Mouse (Mus musculus) T-helper 17 cell (primary cell): Measurements from ENCODE around the gene P4ha3.

ENCODE experiments used
- in situ Hi-C, 2 experiments: fragments of 300-600 bp; cut with MboI, MseI; formaldehyde crosslinking; loops; 1 replicate in 1 of 2; 2 replicates in 1 of 2; pipeline ENCODE4 v1.15.1; 2025; ENCODE audit warnings: high pct_unique_total_duplicates in 2 of 2

Gene P4ha3

DNA sequence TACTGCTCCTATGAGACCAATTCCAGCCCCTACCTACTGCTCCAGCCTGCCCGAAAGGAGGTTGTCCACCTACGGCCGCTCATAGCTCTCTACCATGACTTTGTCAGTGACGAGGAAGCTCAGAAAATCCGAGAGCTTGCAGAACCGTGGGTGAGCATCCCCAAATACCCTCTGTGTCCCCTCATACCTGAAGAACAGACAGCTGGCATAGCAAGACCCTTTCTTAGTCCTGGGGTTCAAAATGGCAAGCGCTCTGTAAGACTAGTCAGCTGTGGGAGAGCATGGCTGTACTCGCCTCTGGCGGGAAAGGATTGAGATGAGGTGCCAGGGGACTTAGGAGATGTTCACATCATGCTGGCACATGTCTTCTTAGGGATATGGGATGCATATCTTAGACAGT lies 20.6 kb downstream of the P4ha3 start:
- in situ Hi-C loops, result no loop called here

DNA sequence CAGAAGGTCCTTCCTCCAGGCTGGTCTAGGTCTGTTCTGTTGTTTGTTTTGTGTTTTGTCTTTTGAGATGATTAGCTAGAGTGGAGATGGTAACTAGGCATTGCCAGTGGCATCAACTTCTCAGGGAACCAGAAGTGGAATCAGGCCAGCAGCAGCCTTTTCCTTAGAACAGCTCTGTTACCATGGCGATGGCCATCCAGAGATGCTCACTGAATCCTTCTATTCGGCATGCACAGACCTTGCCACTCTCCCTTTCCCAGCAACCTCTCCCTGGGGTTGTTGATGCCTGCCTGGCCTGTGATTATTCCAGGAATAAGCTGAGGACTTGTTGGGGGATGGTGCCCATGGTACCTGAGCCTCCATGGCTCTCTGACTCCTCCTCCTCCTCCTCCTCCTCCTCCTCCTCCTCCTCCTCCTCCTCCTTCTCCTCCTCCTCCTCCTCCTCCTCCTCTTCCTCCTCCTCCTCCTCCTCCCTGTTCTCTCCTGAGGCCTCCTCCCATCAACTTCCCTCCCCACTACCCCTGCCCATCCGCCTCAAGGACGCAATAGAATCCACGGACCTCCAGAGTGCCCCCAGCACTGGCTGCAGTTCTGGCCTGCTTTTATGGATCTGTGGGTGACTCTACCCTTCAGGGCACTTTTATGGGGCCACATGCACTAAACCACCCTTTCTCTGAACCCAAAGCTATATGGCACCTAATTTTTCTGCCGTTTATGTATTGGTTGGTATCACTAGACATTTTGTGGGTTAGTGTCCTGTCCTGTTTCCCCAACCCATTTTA lies 22.7 kb downstream of the P4ha3 start:
- in situ Hi-C loops, result no loop called here

DNA sequence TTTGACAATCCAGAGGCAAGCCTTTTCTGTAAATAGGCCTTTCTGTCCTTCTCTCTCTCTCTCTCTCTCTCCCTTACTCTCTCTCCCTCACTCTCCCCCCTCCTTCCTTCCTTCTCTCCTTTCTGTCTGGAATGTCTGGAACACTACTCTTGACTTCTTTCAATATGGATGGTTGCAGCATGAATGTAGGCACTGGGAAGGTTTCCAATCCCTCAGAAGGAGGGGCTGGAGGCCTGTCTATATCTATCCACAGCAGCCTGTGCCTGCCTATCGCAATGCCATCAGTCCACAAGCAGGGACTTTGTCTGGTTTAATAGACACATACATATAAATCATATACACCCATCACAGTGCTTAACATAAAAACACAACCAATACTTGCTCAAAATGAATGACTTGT lies 23.9 kb downstream of the P4ha3 start:
- in situ Hi-C loops, result no loop called here

DNA sequence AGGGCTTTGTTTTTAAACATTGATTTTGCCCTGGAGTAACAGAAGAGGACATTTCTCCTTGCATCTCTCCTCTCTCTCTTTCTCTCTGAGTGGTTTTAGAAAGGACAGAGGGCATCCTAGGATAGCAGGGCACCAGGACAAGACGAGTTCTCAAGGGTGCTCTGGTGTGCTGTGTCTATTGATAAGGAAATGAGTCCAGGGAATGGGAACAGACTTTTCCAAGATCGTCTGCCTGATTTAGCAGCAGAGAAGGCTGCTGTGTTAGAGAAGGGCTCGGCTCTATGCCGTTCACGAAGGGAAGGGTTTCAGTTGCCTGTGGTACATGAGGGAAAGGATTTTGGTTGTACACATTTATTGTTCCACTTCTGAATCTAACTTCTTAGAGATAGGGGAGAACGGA lies 24.4 kb downstream of the P4ha3 start:
- in situ Hi-C loops, result no loop called here

DNA sequence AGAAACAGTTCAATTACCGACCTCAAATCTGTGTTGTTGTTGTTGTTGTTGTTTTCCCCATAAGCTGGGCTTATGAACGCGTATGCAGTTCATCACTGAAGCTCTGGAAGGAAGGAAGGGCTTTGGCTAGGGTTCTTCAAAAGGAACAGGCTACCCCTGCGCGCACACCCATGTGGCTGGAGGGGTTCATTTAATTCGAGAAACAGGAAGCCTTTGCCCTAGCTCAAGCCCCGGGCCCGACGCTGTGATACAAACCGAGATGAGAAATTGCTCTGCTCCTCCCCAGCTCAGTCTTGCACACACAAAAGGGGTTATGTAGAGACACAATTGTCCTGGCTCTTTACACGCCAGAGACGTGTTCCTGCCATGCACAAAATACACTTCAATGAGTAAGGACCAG lies 25.0 kb downstream of the P4ha3 start:
- in situ Hi-C loops, result no loop called here

DNA sequence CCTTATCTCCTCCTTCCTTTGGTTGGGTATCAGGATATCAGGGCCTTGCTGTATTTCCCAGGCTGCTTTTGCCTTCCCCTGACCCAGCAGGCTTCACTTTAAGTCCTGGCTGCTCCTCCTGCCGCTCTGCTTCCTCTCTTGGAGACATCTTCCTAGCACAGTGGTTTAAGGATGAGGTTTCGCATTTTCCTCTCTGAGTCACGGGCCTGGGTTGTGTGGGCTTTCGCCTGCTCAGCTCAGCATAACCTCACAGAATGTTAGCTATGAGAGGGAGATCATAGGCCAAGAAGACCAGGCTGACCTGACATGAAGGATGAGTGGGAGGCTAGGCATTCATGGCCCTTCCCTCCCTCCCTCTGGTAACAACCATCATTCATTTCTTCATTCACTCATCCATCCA lies 27.4 kb downstream of the P4ha3 start:
- in situ Hi-C loops, result no loop called here

DNA sequence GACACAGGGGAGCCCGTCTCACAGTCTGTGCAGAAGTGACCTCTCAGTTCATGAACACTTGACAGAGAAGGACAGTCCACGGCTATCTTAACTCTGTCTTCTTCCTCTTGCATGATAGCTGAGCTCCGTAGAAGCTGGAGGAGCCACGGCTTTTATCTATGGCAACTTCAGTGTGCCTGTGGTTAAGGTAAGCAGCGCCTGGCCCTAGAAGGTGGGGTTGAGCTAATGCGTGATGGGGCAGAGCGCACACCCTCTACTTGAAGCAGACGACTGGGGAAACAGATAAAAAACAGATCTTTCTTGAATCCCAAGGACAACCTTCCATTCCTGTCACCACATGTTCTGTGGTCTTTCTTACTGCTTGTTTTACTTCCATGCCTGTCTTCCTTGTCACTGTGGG lies 31.6 kb downstream of the P4ha3 start:
- in situ Hi-C loops, result no loop called here

DNA sequence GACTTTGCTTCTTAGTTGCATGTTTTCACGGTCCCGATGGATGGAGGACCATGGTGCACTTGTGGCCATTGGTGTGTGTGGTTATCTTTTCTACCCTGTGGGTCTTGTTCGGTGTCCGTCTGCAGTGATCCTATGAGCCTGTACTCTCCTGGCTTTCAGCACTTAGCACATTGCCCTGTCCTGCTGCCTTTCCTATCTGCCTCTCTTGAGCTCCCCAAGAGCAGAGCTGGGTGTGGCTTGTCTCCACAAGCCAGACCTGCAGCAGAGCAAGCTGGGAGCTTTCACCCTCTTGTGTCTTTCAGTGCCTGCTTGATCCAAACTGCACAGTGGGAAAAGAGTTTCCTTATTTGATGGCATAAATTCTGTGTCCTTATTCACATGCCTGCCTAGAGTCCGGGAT lies 32.2 kb downstream of the P4ha3 start:
- in situ Hi-C loops, result no loop called here

DNA sequence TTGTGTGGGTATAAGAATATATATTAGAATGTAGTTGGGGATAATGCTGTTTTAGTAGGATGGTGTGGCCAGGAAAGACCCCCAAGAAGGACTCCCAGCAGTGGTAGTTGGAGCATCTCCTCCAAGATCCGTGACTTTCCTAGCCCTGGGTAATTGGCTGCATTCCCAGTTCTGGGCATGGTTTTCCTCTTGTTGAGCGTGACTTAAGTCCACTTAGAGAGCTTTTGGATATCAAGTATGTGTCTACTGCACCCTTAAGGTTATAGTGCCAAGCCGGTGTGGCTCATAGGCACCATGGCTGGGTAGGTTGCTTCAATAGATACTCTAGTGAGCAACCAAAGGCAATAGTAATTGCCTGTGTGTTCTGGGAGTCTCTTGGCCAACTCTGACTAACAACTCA lies 38.4 kb downstream of the P4ha3 start:
- in situ Hi-C loops, result loop anchor here in 1 of 2 experiments (10.0 kb wide), 1 partner anchor 49 kb away; no protein-coding TSS in a partner anchor

DNA sequence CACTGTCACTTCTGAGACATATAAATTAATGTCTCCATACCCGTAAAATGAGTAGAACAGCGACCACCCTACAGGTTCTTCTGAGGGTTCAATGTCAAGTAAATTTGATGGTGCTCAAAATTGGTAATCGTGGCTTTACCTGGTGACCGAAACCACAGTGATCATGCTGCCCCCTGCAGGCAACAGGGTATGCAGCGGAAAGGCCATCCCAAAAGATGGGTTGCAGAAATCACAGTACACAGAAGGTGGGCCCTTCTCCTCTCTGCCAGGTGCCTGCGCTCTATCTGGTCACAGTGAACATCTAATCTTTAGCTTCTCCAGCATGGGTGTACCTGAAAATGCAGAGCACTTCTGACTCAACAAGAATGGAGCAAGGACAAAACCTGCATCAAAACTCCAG lies 40.2 kb downstream of the P4ha3 start:
- in situ Hi-C loops, result loop anchor here in 1 of 2 experiments (10.0 kb wide), 1 partner anchor 51 kb away; no protein-coding TSS in a partner anchor

DNA sequence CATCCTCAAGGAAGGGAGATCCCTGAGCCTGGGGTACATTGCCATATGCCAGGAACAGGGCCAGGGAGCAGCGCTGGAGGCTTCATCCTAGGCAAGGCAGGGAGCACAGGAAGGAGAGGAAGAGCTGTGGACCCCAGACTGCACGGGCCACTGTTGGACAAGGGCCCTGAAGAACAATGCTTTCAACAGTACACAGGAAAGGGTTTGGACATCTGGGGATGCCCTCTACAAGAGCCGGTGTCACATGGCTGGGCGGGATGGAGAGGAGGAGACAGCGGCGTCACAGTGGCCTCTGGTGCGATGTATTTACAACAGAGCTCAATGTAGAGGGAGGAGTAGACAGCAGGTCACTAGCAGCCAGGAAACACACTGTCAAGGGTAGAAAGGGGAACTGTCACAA lies 42.2 kb downstream of the P4ha3 start:
- in situ Hi-C loops, result loop anchor here in 1 of 2 experiments (10.0 kb wide), 1 partner anchor 53 kb away; no protein-coding TSS in a partner anchor

DNA sequence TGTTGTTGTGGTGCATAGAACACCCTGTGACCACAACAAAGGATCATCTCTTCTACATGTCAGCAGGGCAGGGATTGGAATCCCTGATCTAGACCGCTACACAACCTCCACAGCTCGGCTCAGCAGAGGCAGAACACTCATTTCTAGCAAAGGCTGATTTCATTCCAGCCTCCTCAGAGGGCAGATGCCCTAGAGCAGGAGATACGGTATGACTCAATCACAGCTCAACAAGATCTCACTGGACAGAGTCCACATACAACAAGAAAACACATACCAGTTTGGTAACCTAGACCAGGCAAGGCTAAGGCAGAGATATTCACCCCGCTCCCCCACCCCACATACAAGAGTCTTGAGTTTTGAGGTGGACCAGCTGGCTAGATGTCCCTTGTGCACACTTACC lies 43.3 kb downstream of the P4ha3 start:
- in situ Hi-C loops, result loop anchor here in 1 of 2 experiments (10.0 kb wide), 1 partner anchor 54 kb away; no protein-coding TSS in a partner anchor

DNA sequence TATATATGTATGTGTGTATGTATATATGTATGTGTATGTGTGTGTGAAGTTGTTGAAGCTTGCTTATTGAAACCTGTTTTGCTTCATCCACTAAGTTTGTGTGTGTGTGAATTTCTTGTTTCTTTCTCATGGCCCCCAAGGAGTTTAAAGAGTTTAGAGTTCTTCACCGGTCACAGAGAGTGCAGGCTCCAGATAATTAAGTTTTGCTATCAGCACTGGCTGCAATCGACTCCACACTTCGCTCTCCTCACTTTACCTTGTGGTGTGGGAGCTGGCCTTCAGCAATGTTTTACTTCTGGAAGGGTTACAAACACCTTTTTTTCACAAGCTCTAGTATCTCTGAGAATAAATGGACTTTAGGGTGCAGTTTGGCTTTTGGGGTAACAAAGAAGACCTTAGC lies 45.9 kb downstream of the P4ha3 start:
- in situ Hi-C loops, result no loop called here

DNA sequence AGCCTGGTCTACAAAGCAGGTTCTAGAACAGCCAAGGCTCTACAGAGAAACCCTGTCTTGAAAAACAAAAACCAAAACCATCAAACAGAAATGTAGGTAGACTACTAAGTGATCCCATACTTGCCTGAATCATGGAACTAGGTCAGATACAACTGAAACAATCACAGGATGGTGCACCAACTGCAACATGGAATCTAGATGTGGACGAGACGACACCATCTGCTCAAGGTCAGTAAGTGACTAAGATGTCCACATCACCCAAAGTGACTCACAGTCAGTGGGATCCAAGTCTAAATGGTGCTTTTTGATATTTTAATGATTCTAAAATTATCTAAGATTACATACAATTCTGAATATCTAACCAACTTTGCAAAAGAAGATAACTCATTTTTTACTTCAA lies 50.6 kb downstream of the P4ha3 start:
- in situ Hi-C loops, result loop anchor here in 1 of 2 experiments (5.0 kb wide), 1 partner anchor 66 kb away; no protein-coding TSS in a partner anchor

DNA sequence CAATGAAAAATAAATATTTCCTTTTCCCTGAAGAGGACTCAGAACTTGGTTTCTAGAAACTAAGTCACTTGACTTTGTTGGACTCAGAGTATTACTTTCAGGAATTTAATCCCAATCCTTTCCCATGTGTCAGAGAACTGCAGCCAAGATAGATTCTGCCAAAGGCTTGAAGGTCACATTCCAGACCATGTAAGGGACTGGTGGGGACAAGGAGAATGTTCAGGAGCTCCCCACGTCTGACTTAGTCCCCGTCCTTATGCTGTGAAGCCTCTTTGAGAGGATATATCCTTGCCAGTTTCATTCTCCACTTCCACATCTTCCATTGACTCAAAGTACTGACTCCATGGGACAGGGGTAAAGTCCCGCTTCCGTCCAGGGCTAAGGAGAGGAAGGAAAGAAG lies 69.7 kb downstream of the P4ha3 start:
- in situ Hi-C loops, result no loop called here

DNA sequence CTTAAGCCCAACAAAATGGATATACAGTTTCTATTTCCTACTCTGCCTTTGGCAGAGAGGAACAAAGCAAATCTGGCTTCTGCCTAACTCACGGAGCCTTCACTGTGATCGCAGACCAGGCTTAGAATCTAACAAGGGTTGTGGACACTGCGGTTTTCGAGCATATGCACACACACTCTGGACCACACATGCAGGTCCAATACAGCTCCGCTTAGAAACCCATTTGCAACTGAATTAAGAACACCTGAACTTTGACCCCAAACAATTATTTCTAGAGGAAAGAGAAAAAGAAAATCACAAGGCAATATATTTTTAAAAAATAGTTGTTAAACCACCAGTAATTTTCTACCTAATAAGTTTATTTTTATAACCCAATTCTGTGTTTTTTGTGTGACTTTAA lies 71.0 kb downstream of the P4ha3 start:
- in situ Hi-C loops, result no loop called here

DNA sequence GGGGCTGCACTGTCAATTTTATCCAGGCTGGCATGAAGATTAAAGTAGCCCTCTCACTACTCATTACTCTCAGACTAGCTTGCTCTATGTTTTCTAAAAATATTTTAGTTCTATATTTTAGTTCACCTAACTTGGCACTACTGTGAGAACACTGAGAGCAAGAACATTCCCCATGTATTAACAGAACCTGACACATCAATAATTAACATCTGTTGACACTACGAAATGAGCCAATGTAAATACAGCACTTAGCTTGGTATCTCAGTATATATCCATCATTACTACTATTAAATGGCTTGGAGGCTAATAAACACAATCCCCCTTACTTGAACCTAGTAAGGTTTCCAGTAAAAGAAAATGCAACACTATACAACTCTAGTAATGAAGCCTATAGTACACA lies 71.4 kb downstream of the P4ha3 start:
- in situ Hi-C loops, result no loop called here

DNA sequence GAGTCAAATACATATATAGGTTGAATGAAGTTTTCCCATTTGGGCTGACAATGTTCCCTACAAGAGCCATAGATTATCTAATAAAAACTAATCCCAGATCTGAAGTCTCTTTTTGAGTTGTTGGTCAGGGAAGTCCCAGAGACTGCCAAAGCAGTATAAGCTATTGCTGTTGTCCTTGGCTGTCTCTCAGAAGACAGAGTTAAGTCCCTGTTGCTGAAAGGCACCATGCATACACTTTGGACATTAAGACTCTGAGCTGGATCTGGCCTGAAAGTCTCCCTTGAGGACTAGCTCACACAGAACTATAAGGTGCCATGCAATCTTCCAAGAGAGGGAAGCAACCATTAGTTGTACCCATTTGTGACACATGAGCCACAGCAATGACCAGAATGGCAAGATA lies 72.5 kb downstream of the P4ha3 start:
- in situ Hi-C loops, result no loop called here

DNA sequence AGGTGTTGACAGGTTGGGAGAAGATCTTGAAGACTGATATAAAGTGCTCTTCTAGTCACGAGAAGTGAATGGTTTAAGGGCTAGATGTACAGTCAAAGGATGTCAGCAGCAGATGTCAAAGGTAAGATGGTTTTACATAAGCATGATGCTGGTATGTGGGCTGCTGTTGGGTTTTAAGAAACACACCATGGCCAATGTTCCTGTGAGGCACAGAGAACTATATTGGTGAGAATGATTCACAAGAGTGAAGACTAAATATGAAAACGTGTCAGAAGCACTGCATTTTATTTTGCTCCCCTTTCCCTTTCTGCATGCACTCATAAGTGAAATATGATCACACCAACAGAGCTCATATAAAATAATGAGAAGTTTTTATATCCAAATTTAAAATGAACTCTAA lies 77.8 kb downstream of the P4ha3 start:
- in situ Hi-C loops, result no loop called here

DNA sequence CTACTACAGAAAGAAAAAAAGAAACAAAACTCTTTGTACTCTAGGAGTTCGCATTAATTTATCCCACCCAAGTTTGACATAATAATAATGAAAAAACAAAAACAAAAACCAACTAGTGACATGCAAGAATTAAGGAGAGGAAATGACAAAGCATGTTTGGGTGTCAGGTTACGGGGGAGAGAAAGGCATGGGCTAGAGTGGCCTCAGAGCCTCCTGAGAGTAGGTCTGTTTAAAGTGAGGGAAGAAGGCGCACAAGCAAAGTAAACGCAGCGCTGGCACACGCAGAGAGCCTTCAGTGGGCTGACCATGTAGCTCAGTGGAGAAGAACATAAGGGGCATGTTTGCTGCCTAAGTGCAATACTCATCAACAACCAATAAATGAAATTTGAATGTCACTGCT lies 79.6 kb downstream of the P4ha3 start:
- in situ Hi-C loops, result no loop called here
